Comparison of ENCODE assay signal across 21 mouse cellular contexts in genomic region chr3:17825254-17825890, GRCm38 (mm10).
DNase-seq lines count a peak whose midpoint lies in the region; ATAC-seq and TF ChIP-seq lines count a peak whose summit lies in the region.
"Had no signal": no experiment of that assay in that cellular context is flagged by ENCODE, and none has a peak within 500 bp of the region (broad histone marks: within the 10 kb centered on the region; RNA-seq: fewer than 3 reads in every experiment).

No protein-coding gene starts in this region.

- peak; percentile 68 for ATAC-seq in forebrain, embryonic 15.5 days (replicated peaks)
- no peak for ATAC-seq in forebrain, embryonic 11.5 days (replicated peaks; ENCODE audit: low FRiP score)
- ATAC-seq in midbrain, embryonic 12.5 days (ENCODE audit: low FRiP score, low read depth): peak; percentile 42
- 0 out of 2 replicates have a peak, but pooled peaks have one; percentile 52 for ATAC-seq in midbrain, postnatal 0 days (ENCODE audit: low FRiP score)
- ATAC-seq: CD4-positive, CD25-positive, alpha-beta regulatory T cell, adult 4 months; forebrain, postnatal 0 days had no signal

- no peak overlapping the region for H3K4me3 ChIP-seq in forebrain, embryonic 15.5 days
- no peak overlapping the region for H3K4me3 ChIP-seq in forebrain, embryonic 11.5 days (ENCODE audit: low read depth, low read length)
- H3K4me3 ChIP-seq in midbrain, embryonic 12.5 days: no peak overlapping the region
- no peak overlapping the region for H3K4me3 ChIP-seq in midbrain, embryonic 10.5 days
- no peak overlapping the region for H3K4me3 ChIP-seq in midbrain, postnatal 0 days (ENCODE audit: low read depth, low read length)
- H3K4me3 ChIP-seq in gastrocnemius, adult 2 months: no peak overlapping the region
- H3K4me3 ChIP-seq: embryonic facial prominence, embryonic 12.5 days; embryonic facial prominence, embryonic 15.5 days; heart, embryonic 12.5 days; heart, embryonic 15.5 days; hindbrain, embryonic 10.5 days had no signal

- H3K9me3 ChIP-seq in forebrain, embryonic 15.5 days: no peaks in the 10 kb centered on the region
- no peaks in the 10 kb centered on the region for H3K9me3 ChIP-seq in forebrain, embryonic 11.5 days (ENCODE audit: control insufficient read depth, low read length)
- no peaks in the 10 kb centered on the region for H3K9me3 ChIP-seq in midbrain, embryonic 12.5 days
- no peaks in the 10 kb centered on the region for H3K9me3 ChIP-seq in midbrain, embryonic 10.5 days (replicated peaks)
- no peaks in the 10 kb centered on the region for H3K9me3 ChIP-seq in midbrain, postnatal 0 days (ENCODE audit: low read length)
- H3K9me3 ChIP-seq: embryonic facial prominence, embryonic 12.5 days; embryonic facial prominence, embryonic 15.5 days; heart, embryonic 12.5 days; heart, embryonic 15.5 days; hindbrain, embryonic 10.5 days had no signal

- H3K27ac ChIP-seq in forebrain, embryonic 15.5 days (replicated peaks): no peak overlapping the region
- no peak overlapping the region for H3K27ac ChIP-seq in forebrain, embryonic 11.5 days (ENCODE audit: low read depth, low read length)
- no peak overlapping the region for H3K27ac ChIP-seq in midbrain, embryonic 12.5 days (replicated peaks)
- H3K27ac ChIP-seq in midbrain, embryonic 10.5 days (replicated peaks): no peak overlapping the region
- no peak overlapping the region for H3K27ac ChIP-seq in midbrain, postnatal 0 days (ENCODE audit: low read depth, low read length)
- H3K27ac ChIP-seq in gastrocnemius, adult 2 months: no peak overlapping the region
- H3K27ac ChIP-seq: embryonic facial prominence, embryonic 12.5 days; embryonic facial prominence, embryonic 15.5 days; heart, embryonic 15.5 days; hindbrain, embryonic 10.5 days; hindbrain, embryonic 14.5 days had no signal

- H3K4me1 ChIP-seq in forebrain, embryonic 15.5 days: no peaks in the 10 kb centered on the region
- no peaks in the 10 kb centered on the region for H3K4me1 ChIP-seq in forebrain, embryonic 11.5 days (replicated peaks; ENCODE audit: control insufficient read depth, insufficient read depth, low read length)
- H3K4me1 ChIP-seq in midbrain, embryonic 12.5 days: no peaks in the 10 kb centered on the region
- no peaks in the 10 kb centered on the region for H3K4me1 ChIP-seq in midbrain, embryonic 10.5 days
- no peaks in the 10 kb centered on the region for H3K4me1 ChIP-seq in midbrain, postnatal 0 days (ENCODE audit: insufficient read depth, low read length)
- H3K4me1 ChIP-seq: embryonic facial prominence, embryonic 12.5 days; embryonic facial prominence, embryonic 15.5 days; heart, embryonic 12.5 days; heart, embryonic 15.5 days; hindbrain, embryonic 10.5 days had no signal

- no peak for TF ChIP-seq CTCF in midbrain, postnatal 0 days (IDR thresholded peaks at IDR 0.05)
- TF ChIP-seq CTCF in gastrocnemius, adult 2 months (IDR thresholded peaks at IDR 0.05): no peak

- DNase-seq in forebrain, embryonic 11.5 days (ENCODE audit: low spot score): no peak
- DNase-seq in midbrain, embryonic 10.5 days (ENCODE audit: low spot score): no peak
- no peak for DNase-seq in midbrain, postnatal 0 days (ENCODE audit: low spot score)
- no peak for DNase-seq in gastrocnemius, adult 2 months
- DNase-seq: adrenal gland, adult 2 months; adrenal gland, postnatal 14 days; cerebellum, adult 11 months; cerebellum, adult 9-11 months; cerebellum, postnatal 25 days; gastrocnemius, postnatal 25 days; heart, postnatal 36 days had no signal

- intact Hi-C loops in gastrocnemius, adult 2 months (cut with DNase I): no loop called here

- H3K36me3 ChIP-seq in forebrain, embryonic 15.5 days: no peaks in the 10 kb centered on the region
- H3K36me3 ChIP-seq in forebrain, embryonic 11.5 days (ENCODE audit: control insufficient read depth, insufficient read depth, low read length): no peaks in the 10 kb centered on the region
- H3K36me3 ChIP-seq in midbrain, embryonic 12.5 days: no peaks in the 10 kb centered on the region
- H3K36me3 ChIP-seq in midbrain, embryonic 10.5 days: no peaks in the 10 kb centered on the region
- H3K36me3 ChIP-seq in midbrain, postnatal 0 days (ENCODE audit: insufficient read depth, low read length): no peaks in the 10 kb centered on the region
- H3K36me3 ChIP-seq: embryonic facial prominence, embryonic 12.5 days; embryonic facial prominence, embryonic 15.5 days; heart, embryonic 12.5 days; heart, embryonic 15.5 days; hindbrain, embryonic 10.5 days had no signal

- no peak overlapping the region for H3K4me2 ChIP-seq in forebrain, embryonic 15.5 days (replicated peaks)
- no peak overlapping the region for H3K4me2 ChIP-seq in forebrain, embryonic 11.5 days (ENCODE audit: low read depth, low read length, severe bottlenecking)
- no peak overlapping the region for H3K4me2 ChIP-seq in midbrain, embryonic 12.5 days (replicated peaks)
- H3K4me2 ChIP-seq in midbrain, postnatal 0 days (ENCODE audit: low read depth, low read length, poor library complexity, severe bottlenecking): no peak overlapping the region
- H3K4me2 ChIP-seq: embryonic facial prominence, embryonic 12.5 days; embryonic facial prominence, embryonic 15.5 days; heart, embryonic 12.5 days; heart, embryonic 15.5 days; hindbrain, embryonic 14.5 days had no signal

- no peak overlapping the region for H3K9ac ChIP-seq in forebrain, embryonic 15.5 days (replicated peaks)
- no peak overlapping the region for H3K9ac ChIP-seq in forebrain, embryonic 11.5 days (ENCODE audit: low read length)
- H3K9ac ChIP-seq in midbrain, embryonic 12.5 days (replicated peaks): no peak overlapping the region
- H3K9ac ChIP-seq in midbrain, postnatal 0 days (replicated peaks; ENCODE audit: low read length, poor library complexity, severe bottlenecking): no peak overlapping the region
- H3K9ac ChIP-seq: embryonic facial prominence, embryonic 12.5 days; embryonic facial prominence, embryonic 15.5 days; forebrain, postnatal 0 days; heart, embryonic 12.5 days; heart, embryonic 15.5 days; hindbrain, embryonic 14.5 days had no signal

- 72% methylated on average over 3 of the region's 3 CpGs for WGBS in forebrain, embryonic 15.5 days
- WGBS in forebrain, embryonic 11.5 days: 78% methylated on average over 3 of the region's 3 CpGs
- WGBS in midbrain, embryonic 12.5 days: 79% methylated on average over 3 of the region's 3 CpGs
- 71% methylated on average over 3 of the region's 3 CpGs for WGBS in midbrain, embryonic 10.5 days
- 74% methylated on average over 3 of the region's 3 CpGs for WGBS in midbrain, postnatal 0 days

- H3K27me3 ChIP-seq in forebrain, embryonic 15.5 days: no peaks in the 10 kb centered on the region
- no peaks in the 10 kb centered on the region for H3K27me3 ChIP-seq in forebrain, embryonic 11.5 days (ENCODE audit: control insufficient read depth, insufficient read depth, low read length)
- no peaks in the 10 kb centered on the region for H3K27me3 ChIP-seq in midbrain, embryonic 12.5 days
- H3K27me3 ChIP-seq in midbrain, embryonic 10.5 days (ENCODE audit: low read depth, poor library complexity, severe bottlenecking): no peaks in the 10 kb centered on the region
- H3K27me3 ChIP-seq in midbrain, postnatal 0 days (ENCODE audit: insufficient read depth, low read length): no peaks in the 10 kb centered on the region
- H3K27me3 ChIP-seq: embryonic facial prominence, embryonic 12.5 days; embryonic facial prominence, embryonic 15.5 days; heart, embryonic 12.5 days; heart, embryonic 15.5 days had no signal
